Mouse (Mus musculus) hindbrain, embryonic 10.5 days (tissue): ENCODE measurements around the gene Tnfsf11. TPM values are rescaled to one million over a fixed set of nuclear protein-coding genes. Genes with fewer than 3 reads are reported as not detected.

ENCODE experiments used
- DNase-seq: peaks from one replicate; pipeline ENCODE4 v3.0.0-alpha.2; 2017; ENCODE audit warnings: low spot score
- H3K27ac ChIP-seq: fragments of 300-500 bp; sonication (generic); 2 replicates; pipeline ENCODE4 v1.5.1; 2016; ENCODE audit warnings: mild to moderate bottlenecking, moderate library complexity
- H3K27me3 ChIP-seq: fragments of 300-500 bp; sonication (generic); 2 replicates; pipeline ENCODE4 v1.6.1; 2016; ENCODE audit warnings: mild to moderate bottlenecking; ENCODE audit not compliant: poor library complexity, insufficient read depth, severe bottlenecking
- H3K36me3 ChIP-seq: fragments of 300-500 bp; sonication (generic); 2 replicates; pipeline ENCODE4 v1.6.1; 2016; ENCODE audit warnings: mild to moderate bottlenecking, moderate library complexity
- H3K4me1 ChIP-seq: fragments of 300-500 bp; sonication (generic); replicated peaks from 2 replicates; pipeline ENCODE4 v1.6.1; 2016; ENCODE audit warnings: mild to moderate bottlenecking
- H3K4me3 ChIP-seq: fragments of 300-500 bp; sonication (generic); 2 replicates; pipeline ENCODE4 v1.5.1; 2016; ENCODE audit warnings: mild to moderate bottlenecking, moderate library complexity
- H3K9me3 ChIP-seq: fragments of 300-500 bp; sonication (generic); 2 replicates; pipeline ENCODE4 v1.6.1; 2016; ENCODE audit warnings: mild to moderate bottlenecking, moderate library complexity
- WGBS: fragments of 180-500 bp; shearing (Covaris S2); methylation state at CpG from one replicate; pipeline ENCODE4 v1.1.7; 2016; 5-methylcytosine and 5-hydroxymethylcytosine counted together
- polyA plus RNA-seq: library from polyadenylated mRNA; unstranded; fragments of >200 nt; fragmentation: Nextera tagmentation; extraction: Ambion mirVana; gene quantifications from 2 replicates; pipeline ENCODE4 v1.2.1, GENCODE M21; 2016

Tnfsf11 gene
- polyA plus RNA-seq = 0.07 TPM in 1 of 2 replicates, not detected in the other

DNA sequence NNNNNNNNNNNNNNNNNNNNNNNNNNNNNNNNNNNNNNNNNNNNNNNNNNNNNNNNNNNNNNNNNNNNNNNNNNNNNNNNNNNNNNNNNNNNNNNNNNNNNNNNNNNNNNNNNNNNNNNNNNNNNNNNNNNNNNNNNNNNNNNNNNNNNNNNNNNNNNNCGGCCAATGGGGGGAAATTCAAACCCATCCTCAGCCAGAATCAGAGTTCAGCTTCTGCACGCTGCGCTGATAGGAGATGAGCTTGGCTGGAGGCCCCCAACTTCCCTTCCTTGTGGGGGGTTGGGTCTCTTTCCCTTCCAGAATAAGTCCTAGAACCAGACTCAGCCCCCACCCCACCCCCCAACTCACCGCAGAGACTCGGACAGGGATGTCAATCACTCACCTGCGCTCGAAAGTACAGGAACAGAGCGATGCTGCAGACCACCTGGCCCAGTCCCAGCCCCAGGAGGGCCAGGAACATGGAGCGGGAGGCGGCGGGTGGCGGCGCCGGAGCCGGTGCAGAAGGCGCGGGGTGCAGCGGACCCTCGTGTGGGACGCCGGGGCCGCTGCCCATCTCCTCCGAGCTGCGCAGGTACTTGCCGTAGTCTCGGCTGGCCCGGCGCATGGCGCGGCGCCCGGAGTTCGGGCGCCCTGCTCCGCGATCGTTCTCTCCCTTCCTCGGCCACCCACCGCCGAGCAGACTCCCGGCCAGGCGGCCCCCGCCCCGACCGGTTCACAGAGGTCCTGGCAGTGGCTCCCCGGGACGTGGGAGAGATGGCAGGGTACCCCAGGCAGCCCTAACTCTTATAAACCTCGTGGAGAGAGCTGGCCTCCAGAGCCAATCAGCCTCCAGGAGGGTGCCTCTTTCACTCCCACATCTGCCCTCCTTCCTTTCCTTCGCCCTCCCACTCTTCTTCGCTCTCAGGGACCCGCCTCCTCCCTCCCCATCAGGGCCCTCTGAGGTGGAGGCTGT, at the start of gene Tnfsf11:
TSS of gene Tnfsf11 (minus strand) at position 758 of the 952 bp plus-strand sequence.
- H3K4me3 ChIP-seq = peak within 1 kb of the TSS; percentile 59
- peaks cover 46% of the 10 kb centered on the region for H3K27me3 ChIP-seq
- DNase-seq = peak; percentile 19
- WGBS = 2% methylated on average over 51 of the region's 51 CpGs
- no peaks in the 10 kb centered on the region for H3K9me3 ChIP-seq
- H3K36me3 ChIP-seq = no peaks in the 10 kb centered on the region
- peak within 1 kb of the TSS; percentile 35; the same call in 1 of the 2 replicates for H3K27ac ChIP-seq
- H3K4me1 ChIP-seq = peaks cover 14% of the 10 kb centered on the region

- Histone ChIP-seq H3K27me3 (no peaks in the 10 kb centered on the region), H3K36me3 (no peaks in the 10 kb centered on the region), H3K9me3 (no peaks in the 10 kb centered on the region), H3K27ac (no peak overlapping the region), H3K4me1 (no peaks in the 10 kb centered on the region), H3K4me3 (no peak overlapping the region)
- no peak for DNase-seq
- WGBS = 68% methylated on average over 8 of the region's 8 CpGs
Measured at GRCm38 (mm10) chr14:78356764-78357163, 48.9 kb upstream of the Tnfsf11 start.

DNA sequence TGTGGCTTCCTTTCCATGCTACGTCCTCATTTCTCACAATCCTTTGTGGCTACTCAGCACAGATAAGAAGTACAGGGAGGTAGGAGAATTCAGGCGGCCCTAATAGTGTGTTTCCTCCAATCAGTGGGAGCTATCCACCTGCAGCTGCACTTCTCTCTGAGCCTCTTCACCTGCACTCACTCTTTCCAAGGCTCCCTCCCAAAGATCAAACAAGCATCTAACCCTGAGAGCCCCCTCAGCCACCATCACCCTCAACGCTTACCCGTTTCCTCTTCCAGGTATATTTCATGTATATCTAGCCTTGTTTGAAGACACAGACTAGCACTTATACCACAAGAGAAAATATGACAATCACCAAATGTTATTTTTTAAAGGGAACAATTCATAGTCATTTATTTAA, 47.5 kb upstream of the Tnfsf11 start:
- H3K36me3 ChIP-seq = no peaks in the 10 kb centered on the region
- DNase-seq = no peak
- no peaks in the 10 kb centered on the region for H3K27me3 ChIP-seq
- 75% methylated on average over 4 of the region's 4 CpGs for WGBS
- H3K4me1 ChIP-seq = no peaks in the 10 kb centered on the region
- no peak overlapping the region for H3K4me3 ChIP-seq
- H3K9me3 ChIP-seq = no peaks in the 10 kb centered on the region
- H3K27ac ChIP-seq = no peak overlapping the region

DNA sequence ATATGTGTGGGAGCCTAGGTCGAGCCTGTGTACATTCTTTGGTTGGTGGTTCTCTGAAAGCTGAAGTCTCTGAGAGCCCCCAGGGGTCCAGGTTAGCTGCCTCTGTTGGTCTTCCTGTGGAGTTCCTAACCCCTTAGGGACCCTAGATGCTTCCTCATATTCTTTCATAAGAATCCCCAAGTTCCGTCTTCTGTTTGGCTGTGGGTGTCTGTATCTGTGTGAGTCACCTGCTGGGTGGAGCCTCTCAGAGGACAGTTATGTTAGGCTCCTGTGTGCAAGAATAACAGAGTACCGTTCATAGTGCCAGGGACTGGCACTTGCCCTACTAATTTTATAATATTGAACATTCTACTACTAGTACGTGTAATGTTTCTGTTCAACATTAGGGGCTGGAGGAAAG, 45.0 kb upstream of the Tnfsf11 start:
- Histone ChIP-seq H3K4me1 (no peaks in the 10 kb centered on the region), H3K9me3 (no peaks in the 10 kb centered on the region), H3K36me3 (no peaks in the 10 kb centered on the region), H3K4me3 (no peak overlapping the region), H3K27me3 (no peaks in the 10 kb centered on the region), H3K27ac (no peak overlapping the region)
- no peak for DNase-seq
- WGBS = 82% methylated on average over 4 of the region's 4 CpGs

- Histone ChIP-seq H3K4me3 (no peak overlapping the region), H3K4me1 (no peaks in the 10 kb centered on the region), H3K9me3 (no peaks in the 10 kb centered on the region), H3K27me3 (no peaks in the 10 kb centered on the region), H3K27ac (no peak overlapping the region), H3K36me3 (no peaks in the 10 kb centered on the region)
- WGBS = 89% methylated on average over 7 of the region's 7 CpGs
- DNase-seq = no peak
Measured at GRCm38 (mm10) chr14:78351544-78351943, 43.7 kb upstream of the Tnfsf11 start.

- Histone ChIP-seq H3K27ac (no peak overlapping the region), H3K27me3 (no peaks in the 10 kb centered on the region), H3K4me3 (no peak overlapping the region), H3K36me3 (no peaks in the 10 kb centered on the region), H3K4me1 (no peaks in the 10 kb centered on the region), H3K9me3 (no peaks in the 10 kb centered on the region)
- no peak for DNase-seq
- WGBS = 92% methylated on average over 2 of the region's 2 CpGs
Measured at GRCm38 (mm10) chr14:78347715-78348114, 39.9 kb upstream of the Tnfsf11 start.

DNA sequence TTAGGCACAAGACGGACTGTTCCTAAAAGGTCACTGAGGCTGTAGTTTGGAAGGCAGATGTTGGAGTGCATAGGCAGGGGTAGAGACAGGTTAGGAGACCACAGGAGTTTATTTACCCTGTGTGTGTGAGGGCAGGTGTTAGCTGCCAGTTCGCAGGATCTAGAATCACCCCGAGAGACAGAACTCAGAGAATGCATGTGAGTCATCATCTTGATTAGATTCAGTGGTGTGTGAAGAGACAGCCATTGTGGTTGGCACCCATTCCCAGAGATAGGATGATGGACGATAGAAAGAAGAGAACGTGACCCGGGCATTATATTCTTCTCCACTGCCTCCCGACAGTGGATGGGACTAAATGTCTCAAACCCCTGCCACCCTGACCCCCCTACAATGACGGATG, 35.2 kb upstream of the Tnfsf11 start:
- H3K27ac ChIP-seq = no peak overlapping the region
- DNase-seq = no peak
- no peaks in the 10 kb centered on the region for H3K36me3 ChIP-seq
- H3K9me3 ChIP-seq = no peaks in the 10 kb centered on the region
- no peaks in the 10 kb centered on the region for H3K4me1 ChIP-seq
- WGBS = 59% methylated on average over 8 of the region's 8 CpGs
- H3K4me3 ChIP-seq = no peak overlapping the region
- no peaks in the 10 kb centered on the region for H3K27me3 ChIP-seq

- WGBS = 89% methylated on average over 4 of the region's 4 CpGs
- Histone ChIP-seq H3K27me3 (no peaks in the 10 kb centered on the region), H3K9me3 (no peaks in the 10 kb centered on the region), H3K36me3 (no peaks in the 10 kb centered on the region), H3K4me3 (no peak overlapping the region), H3K4me1 (no peaks in the 10 kb centered on the region), H3K27ac (no peak overlapping the region)
- DNase-seq = no peak
Measured at GRCm38 (mm10) chr14:78342146-78342545, 34.3 kb upstream of the Tnfsf11 start.

DNA sequence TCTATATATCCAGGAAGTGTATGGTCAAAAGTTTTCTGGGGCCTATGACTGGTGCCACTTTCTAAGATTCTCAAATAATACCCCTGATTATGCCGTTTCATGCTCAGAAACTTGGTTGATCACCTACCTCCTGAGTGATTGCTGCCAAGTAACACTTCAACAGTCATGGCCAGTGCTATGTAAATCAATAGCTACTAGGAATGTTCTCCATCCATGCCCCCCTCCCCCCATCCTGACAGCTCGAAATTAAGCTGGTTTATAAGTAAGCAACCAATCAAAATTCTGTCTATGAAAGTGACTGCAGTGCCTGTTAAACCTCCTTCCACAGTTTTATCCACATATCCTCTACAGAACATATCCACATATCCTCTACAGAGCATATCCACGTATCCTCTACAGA, 25.5 kb upstream of the Tnfsf11 start:
- no peak for DNase-seq
- H3K27ac ChIP-seq = no peak overlapping the region
- no peaks in the 10 kb centered on the region for H3K36me3 ChIP-seq
- WGBS = 89% methylated on average over 3 of the region's 3 CpGs
- no peak overlapping the region for H3K4me3 ChIP-seq
- H3K4me1 ChIP-seq = no peaks in the 10 kb centered on the region
- no peaks in the 10 kb centered on the region for H3K9me3 ChIP-seq
- no peaks in the 10 kb centered on the region for H3K27me3 ChIP-seq

DNA sequence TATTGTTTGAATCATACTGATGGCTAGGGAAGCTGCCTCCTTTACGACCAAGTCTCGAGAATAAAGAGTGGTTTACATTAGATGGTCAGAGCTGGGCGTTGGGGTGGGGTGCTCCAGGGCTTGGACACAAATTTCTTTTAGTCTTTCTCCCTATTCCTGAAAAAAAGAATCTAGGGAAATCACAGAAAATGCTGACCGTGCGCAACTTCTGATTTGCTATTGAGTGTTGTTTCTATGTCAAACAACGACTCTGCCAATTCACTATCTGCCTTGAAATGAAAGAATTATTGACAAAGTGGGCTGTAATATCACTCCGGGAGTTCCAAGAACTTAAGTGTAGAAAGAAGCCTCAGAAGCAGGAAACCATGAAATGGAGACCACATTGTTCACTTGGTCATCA, 23.5 kb upstream of the Tnfsf11 start:
- Histone ChIP-seq H3K9me3 (no peaks in the 10 kb centered on the region), H3K36me3 (no peaks in the 10 kb centered on the region), H3K27me3 (no peaks in the 10 kb centered on the region), H3K4me1 (no peaks in the 10 kb centered on the region), H3K27ac (no peak overlapping the region), H3K4me3 (no peak overlapping the region)
- DNase-seq = no peak
- 79% methylated on average over 7 of the region's 7 CpGs for WGBS

DNA sequence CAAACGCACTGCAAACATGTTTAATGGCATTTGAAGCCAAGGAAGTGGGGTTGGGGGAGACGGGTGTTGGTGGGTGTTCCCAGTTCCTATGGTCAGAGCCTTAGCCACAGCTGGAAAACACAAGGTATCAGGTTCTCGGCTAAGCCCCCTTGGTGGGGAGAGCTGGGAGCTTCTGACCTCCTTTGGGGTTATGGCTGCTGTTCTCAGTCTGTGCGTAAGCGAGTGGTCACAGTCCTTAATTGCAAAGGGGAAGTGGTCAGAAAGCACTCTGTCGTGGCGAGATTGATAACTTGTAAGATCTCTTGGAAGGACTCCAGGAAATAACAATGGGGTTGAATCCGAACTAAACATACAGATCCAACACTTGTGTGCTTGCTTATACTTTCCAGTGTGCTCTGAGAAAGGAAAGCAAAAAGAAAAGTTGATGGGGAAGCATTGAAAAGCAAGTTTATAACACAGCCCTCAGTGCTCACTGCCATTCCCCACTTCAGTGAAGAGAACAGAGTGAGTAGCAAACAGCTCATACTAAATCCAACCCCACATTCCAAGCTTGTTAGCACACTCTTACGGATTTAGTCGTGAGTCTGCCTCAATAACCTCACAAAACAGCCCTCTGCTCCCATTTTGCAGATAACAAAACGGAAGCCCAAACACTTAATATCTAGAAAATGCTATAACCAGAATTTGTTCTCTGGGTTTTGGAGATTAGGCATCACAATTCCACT, 22.9 kb upstream of the Tnfsf11 start:
- Histone ChIP-seq H3K27ac (no peak overlapping the region), H3K4me3 (no peak overlapping the region), H3K4me1 (no peaks in the 10 kb centered on the region), H3K9me3 (no peaks in the 10 kb centered on the region), H3K36me3 (no peaks in the 10 kb centered on the region), H3K27me3 (no peaks in the 10 kb centered on the region)
- WGBS = 55% methylated on average over 11 of the region's 11 CpGs
- DNase-seq = no peak

DNA sequence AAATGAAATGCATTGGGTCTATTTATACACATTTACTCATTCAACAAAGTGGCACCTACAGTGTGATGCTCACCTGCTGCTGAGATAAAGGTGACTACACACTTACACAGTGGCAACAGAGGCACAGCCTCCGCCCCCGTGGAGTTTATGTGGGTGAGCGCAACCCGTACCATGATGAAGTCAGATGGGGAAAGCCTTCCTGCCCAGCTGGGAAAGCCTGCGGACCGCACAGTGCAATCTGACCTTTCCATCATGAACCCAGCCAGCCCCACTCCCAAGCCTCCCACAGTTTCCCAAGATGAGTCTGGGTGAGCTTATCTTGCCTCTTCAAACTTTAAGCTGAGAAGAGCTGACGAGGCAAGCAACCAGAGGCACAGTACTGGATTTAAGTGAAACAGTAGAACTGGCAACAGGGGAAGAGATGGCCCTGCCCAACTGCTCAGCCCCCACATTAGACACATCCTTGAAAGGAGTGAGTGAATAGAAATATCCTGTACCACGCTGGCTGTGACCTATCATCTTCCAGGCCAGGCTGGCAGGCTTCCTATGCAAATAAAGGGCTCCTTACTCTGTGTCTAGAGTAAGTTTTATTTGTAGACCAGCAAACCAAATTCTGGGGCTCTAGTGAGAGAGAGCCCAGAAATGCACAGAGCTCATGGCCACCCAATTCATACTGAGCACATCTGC, 22.1 kb upstream of the Tnfsf11 start:
- Histone ChIP-seq H3K4me1 (no peaks in the 10 kb centered on the region), H3K4me3 (no peak overlapping the region), H3K27me3 (no peaks in the 10 kb centered on the region), H3K36me3 (no peaks in the 10 kb centered on the region), H3K27ac (no peak overlapping the region), H3K9me3 (no peaks in the 10 kb centered on the region)
- DNase-seq = no peak
- 78% methylated on average over 8 of the region's 8 CpGs for WGBS

DNA sequence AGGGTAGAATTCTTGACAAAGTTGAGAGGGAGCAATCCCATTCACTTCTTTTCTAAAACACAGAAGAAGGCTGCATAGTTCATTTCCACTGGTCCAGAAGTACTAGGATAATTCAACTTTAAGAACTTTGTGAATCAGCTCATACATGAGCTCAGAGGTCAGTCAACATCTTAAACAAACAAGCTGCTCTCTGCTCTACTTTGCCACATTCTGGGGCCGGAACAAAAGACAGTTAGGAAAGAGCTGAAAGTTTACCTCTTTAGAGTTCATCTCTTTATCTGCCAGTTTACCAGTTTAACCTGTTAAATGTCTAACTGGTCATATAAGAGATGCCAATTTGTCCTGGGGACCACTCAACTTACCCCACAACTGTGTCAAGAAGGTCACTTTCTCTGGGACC, 15.5 kb upstream of the Tnfsf11 start:
- Histone ChIP-seq H3K4me1 (no peaks in the 10 kb centered on the region), H3K9me3 (no peaks in the 10 kb centered on the region), H3K27ac (no peak overlapping the region), H3K27me3 (no peaks in the 10 kb centered on the region), H3K36me3 (no peaks in the 10 kb centered on the region), H3K4me3 (no peak overlapping the region)
- 91% methylated on average over 1 of the region's 1 CpGs for WGBS
- DNase-seq = no peak
